Mouse (Mus musculus) heart, adult 11 months (tissue): ENCODE data around the gene Ccdc124.

Experiments
- DNase-seq: peaks from one replicate; pipeline ENCODE4 v3.0.0; 2022

Ccdc124 gene

GRCm38 (mm10) chr8:70873364-70873985 is at the start of gene Ccdc124:
Gene Ccdc124, minus strand, starts transcription at chr8:70873935.
- DNase-seq: peak; percentile 99

GRCm38 (mm10) chr8:70920049-70920922 is 46.6 kb upstream of the Ccdc124 start:
- peak; percentile 81 for DNase-seq

GRCm38 (mm10) chr8:70914704-70915103 is 41.0 kb upstream of the Ccdc124 start:
- peak; percentile 81 for DNase-seq

GRCm38 (mm10) chr8:70913523-70913922 is 39.8 kb upstream of the Ccdc124 start:
- DNase-seq: no peak

GRCm38 (mm10) chr8:70912955-70913354 is 39.2 kb upstream of the Ccdc124 start:
- peak; percentile 90 for DNase-seq

GRCm38 (mm10) chr8:70911596-70911995 is 37.9 kb upstream of the Ccdc124 start:
- DNase-seq: no peak

GRCm38 (mm10) chr8:70907518-70907917 is 33.8 kb upstream of the Ccdc124 start:
- DNase-seq: no peak

GRCm38 (mm10) chr8:70905831-70906736 is 32.3 kb upstream of the Ccdc124 start, which contains the start of gene Map1s:
Gene Map1s, plus strand, starts transcription at chr8:70905932.
- peak; percentile 97 for DNase-seq

GRCm38 (mm10) chr8:70905463-70905830 is 31.7 kb upstream of the Ccdc124 start:
- DNase-seq: no peak

GRCm38 (mm10) chr8:70904532-70904931 is 30.8 kb upstream of the Ccdc124 start:
- DNase-seq: peak; percentile 98

GRCm38 (mm10) chr8:70903582-70903981 is 29.8 kb upstream of the Ccdc124 start:
- no peak for DNase-seq

GRCm38 (mm10) chr8:70903112-70903511 is 29.4 kb upstream of the Ccdc124 start:
- peak; percentile 90 for DNase-seq

GRCm38 (mm10) chr8:70902211-70902610 is 28.5 kb upstream of the Ccdc124 start:
- no peak for DNase-seq

GRCm38 (mm10) chr8:70900872-70901387 is 27.2 kb upstream of the Ccdc124 start:
- peak; percentile 84 for DNase-seq

GRCm38 (mm10) chr8:70899226-70899625 is 25.5 kb upstream of the Ccdc124 start:
- DNase-seq: peak; percentile 85

GRCm38 (mm10) chr8:70898661-70899198 is 25.0 kb upstream of the Ccdc124 start:
- DNase-seq: peak; percentile 91

GRCm38 (mm10) chr8:70897681-70898413 is 24.1 kb upstream of the Ccdc124 start:
- peak; percentile 98 for DNase-seq

- DNase-seq: peak; percentile 100
Observed at GRCm38 (mm10) chr8:70897021-70897680, 23.4 kb upstream of the Ccdc124 start, which contains the start of gene Rpl18a. Gene Rpl18a, minus strand, starts transcription at chr8:70897412.

GRCm38 (mm10) chr8:70896316-70897020 is 22.7 kb upstream of the Ccdc124 start:
- DNase-seq: peak; percentile 91

- DNase-seq: peak; percentile 92
Observed at GRCm38 (mm10) chr8:70895571-70896259, 22.0 kb upstream of the Ccdc124 start.
